Mouse (Mus musculus): ENCODE measurements at regions not wholly inside any gene's neighbourhood (a gene's known extent, or its start where the extent isn't known, plus 50 kb on each side); places are given as distances from the start of the nearest gene placed in this dataset.

DNA sequence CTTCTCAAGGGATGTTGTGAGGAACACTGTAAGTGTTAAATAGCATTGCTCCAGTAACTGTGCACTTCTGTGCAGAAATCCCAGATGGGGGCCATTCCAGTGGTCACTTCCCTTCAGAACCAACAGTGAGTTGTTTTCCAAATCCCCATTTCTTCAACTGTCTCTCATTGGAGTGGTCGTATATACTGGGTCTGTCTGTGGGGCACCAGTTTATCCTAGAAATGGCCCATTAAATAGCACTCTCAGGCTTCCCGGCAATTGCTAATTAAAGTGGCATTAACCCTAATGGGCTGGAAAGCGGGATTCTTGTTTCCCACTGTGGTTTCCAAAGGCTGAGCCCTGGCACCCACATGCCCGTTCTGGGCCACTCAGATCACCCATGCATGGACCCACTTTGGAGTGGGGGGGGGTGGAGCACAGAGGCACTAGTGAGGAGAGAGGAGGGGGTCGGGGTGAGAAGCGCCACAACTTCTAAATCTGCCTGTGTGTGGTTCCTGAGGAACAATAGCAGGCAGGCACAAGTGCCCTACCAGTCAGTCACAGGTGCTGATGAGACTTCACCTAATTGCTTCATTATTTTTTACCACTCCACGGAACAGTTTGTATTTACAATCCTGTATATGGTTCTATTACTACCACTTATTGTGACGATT, 78.1 kb downstream of the Fam204a start:
- Histone ChIP-seq H3K4me2 (ENCODE audit: low read depth, low read length) (no peak overlapping the region), H3K9ac (ENCODE audit: low read length) (no peak overlapping the region), H3K4me1 (ENCODE audit: control insufficient read depth, insufficient read depth, low read length) (no peaks in the 10 kb centered on the region), H3K27ac (ENCODE audit: low read length) (no peak overlapping the region), H3K4me3 (replicated peaks; ENCODE audit: low read length) (no peak overlapping the region), H3K36me3 (ENCODE audit: control insufficient read depth, insufficient read depth, low read length) (no peaks in the 10 kb centered on the region), H3K9me3 (replicated peaks; ENCODE audit: control insufficient read depth, low read length) (no peaks in the 10 kb centered on the region), H3K27me3 (ENCODE audit: control insufficient read depth, insufficient read depth, low read length) (peaks cover 24% of the 10 kb centered on the region)
- 58% methylated on average over 8 of the region's 8 CpGs for WGBS
- ATAC-seq (ENCODE audit: insufficient read depth, low FRiP score), result no peak

GRCm38 (mm10) chr19:60146451-60147190, 79.9 kb downstream of the Fam204a start:
- 45% methylated on average over 10 of the region's 10 CpGs for WGBS
- no peak for ATAC-seq (ENCODE audit: insufficient read depth, low FRiP score)
- Histone ChIP-seq H3K36me3 (ENCODE audit: control insufficient read depth, insufficient read depth, low read length) (no peaks in the 10 kb centered on the region), H3K27me3 (ENCODE audit: control insufficient read depth, insufficient read depth, low read length) (peaks cover 25% of the 10 kb centered on the region), H3K4me3 (replicated peaks; ENCODE audit: low read length) (no peak overlapping the region), H3K4me1 (ENCODE audit: control insufficient read depth, insufficient read depth, low read length) (no peaks in the 10 kb centered on the region), H3K9me3 (replicated peaks; ENCODE audit: control insufficient read depth, low read length) (no peaks in the 10 kb centered on the region), H3K9ac (ENCODE audit: low read length) (no peak overlapping the region), H3K27ac (ENCODE audit: low read length) (no peak overlapping the region), H3K4me2 (ENCODE audit: low read depth, low read length) (no peak overlapping the region)

DNA sequence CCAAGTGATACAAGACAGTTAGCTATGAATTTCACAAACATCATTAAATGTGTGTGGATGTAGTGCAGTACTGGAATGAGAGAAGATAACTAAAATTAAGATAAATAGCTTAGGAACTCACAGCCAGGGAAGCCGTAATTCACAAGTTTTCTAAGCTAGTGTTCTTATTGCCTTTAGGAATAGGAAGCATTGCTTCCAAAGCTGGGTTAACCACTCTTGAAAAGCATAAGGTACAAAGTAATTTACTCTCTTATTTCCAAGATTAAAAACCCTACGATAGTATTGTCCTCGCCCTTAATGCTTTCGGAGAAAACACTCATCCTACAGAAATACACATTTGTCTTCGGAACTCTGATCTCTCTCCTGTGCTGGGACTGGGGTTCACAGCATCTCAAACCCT, 81.3 kb downstream of the Fam204a start:
- no peaks in the 10 kb centered on the region for H3K9me3 ChIP-seq (replicated peaks; ENCODE audit: control insufficient read depth, low read length)
- H3K27ac ChIP-seq (ENCODE audit: low read length), result no peak overlapping the region
- no peak overlapping the region for H3K9ac ChIP-seq (ENCODE audit: low read length)
- 90% methylated on average over 5 of the region's 5 CpGs for WGBS
- H3K4me3 ChIP-seq (replicated peaks; ENCODE audit: low read length), result no peak overlapping the region
- no peak for ATAC-seq (ENCODE audit: insufficient read depth, low FRiP score)
- no peaks in the 10 kb centered on the region for H3K4me1 ChIP-seq (ENCODE audit: control insufficient read depth, insufficient read depth, low read length)
- no peak overlapping the region for H3K4me2 ChIP-seq (ENCODE audit: low read depth, low read length)
- H3K36me3 ChIP-seq (ENCODE audit: control insufficient read depth, insufficient read depth, low read length), result no peaks in the 10 kb centered on the region
- peaks cover 29% of the 10 kb centered on the region for H3K27me3 ChIP-seq (ENCODE audit: control insufficient read depth, insufficient read depth, low read length)

- Histone ChIP-seq H3K9me3 (replicated peaks; ENCODE audit: control insufficient read depth, low read length) (no peaks in the 10 kb centered on the region), H3K9ac (ENCODE audit: low read length) (peak overlapping the region; percentile 55), H3K4me3 (replicated peaks; ENCODE audit: low read length) (peak overlapping the region; percentile 32), H3K4me2 (ENCODE audit: low read depth, low read length) (peak overlapping the region; percentile 56), H3K4me1 (ENCODE audit: control insufficient read depth, insufficient read depth, low read length) (no peaks in the 10 kb centered on the region), H3K27ac (ENCODE audit: low read length) (no peak overlapping the region), H3K27me3 (ENCODE audit: control insufficient read depth, insufficient read depth, low read length) (peaks cover 29% of the 10 kb centered on the region), H3K36me3 (ENCODE audit: control insufficient read depth, insufficient read depth, low read length) (no peaks in the 10 kb centered on the region)
- ATAC-seq (ENCODE audit: insufficient read depth, low FRiP score), result 0 out of 2 replicates have a peak, but pooled peaks have one; percentile 66
- WGBS, result 5% methylated on average over 20 of the region's 20 CpGs
Measured at GRCm38 (mm10) chr19:60144336-60144989, 82.0 kb downstream of the Fam204a start.

DNA sequence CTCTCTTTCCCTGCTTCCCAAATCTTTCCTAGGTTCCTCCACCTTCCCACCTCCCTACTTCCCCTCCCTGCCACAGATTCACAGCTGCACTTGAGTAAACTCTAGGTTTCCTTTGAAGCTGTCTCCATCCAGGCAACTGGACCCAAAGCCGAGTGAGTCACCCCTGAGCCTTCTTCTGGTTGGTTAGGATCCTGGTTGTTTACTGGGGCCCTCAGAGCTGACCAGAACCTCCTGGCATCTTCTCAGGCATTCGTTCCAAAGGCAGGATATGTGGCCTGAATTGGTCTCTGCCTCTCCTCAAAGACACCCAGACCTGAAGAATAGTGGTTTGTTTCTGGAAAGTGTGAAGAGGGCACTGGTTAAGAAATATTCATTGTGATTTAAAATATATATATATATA, 87.6 kb downstream of the Fam204a start:
- WGBS, result 36% methylated on average over 2 of the region's 2 CpGs
- no peak overlapping the region for H3K4me2 ChIP-seq (ENCODE audit: low read depth, low read length)
- ATAC-seq (ENCODE audit: insufficient read depth, low FRiP score), result no peak
- H3K4me3 ChIP-seq (replicated peaks; ENCODE audit: low read length), result no peak overlapping the region
- H3K36me3 ChIP-seq (ENCODE audit: control insufficient read depth, insufficient read depth, low read length), result no peaks in the 10 kb centered on the region
- no peaks in the 10 kb centered on the region for H3K4me1 ChIP-seq (ENCODE audit: control insufficient read depth, insufficient read depth, low read length)
- H3K27me3 ChIP-seq (ENCODE audit: control insufficient read depth, insufficient read depth, low read length), result peaks cover 6% of the 10 kb centered on the region; the same call in 1 of the 2 replicates
- H3K9me3 ChIP-seq (replicated peaks; ENCODE audit: control insufficient read depth, low read length), result no peaks in the 10 kb centered on the region
- H3K27ac ChIP-seq (ENCODE audit: low read length), result no peak overlapping the region
- no peak overlapping the region for H3K9ac ChIP-seq (ENCODE audit: low read length)

GRCm38 (mm10) chr19:60136491-60136890, 90.0 kb downstream of the Fam204a start:
- no peak for ATAC-seq (ENCODE audit: insufficient read depth, low FRiP score)
- Histone ChIP-seq H3K4me3 (replicated peaks; ENCODE audit: low read length) (no peak overlapping the region), H3K27me3 (ENCODE audit: control insufficient read depth, insufficient read depth, low read length) (peaks cover 3% of the 10 kb centered on the region; the same call in 1 of the 2 replicates), H3K9ac (ENCODE audit: low read length) (no peak overlapping the region), H3K9me3 (replicated peaks; ENCODE audit: control insufficient read depth, low read length) (no peaks in the 10 kb centered on the region), H3K4me1 (ENCODE audit: control insufficient read depth, insufficient read depth, low read length) (no peaks in the 10 kb centered on the region), H3K27ac (ENCODE audit: low read length) (no peak overlapping the region), H3K4me2 (ENCODE audit: low read depth, low read length) (no peak overlapping the region), H3K36me3 (ENCODE audit: control insufficient read depth, insufficient read depth, low read length) (no peaks in the 10 kb centered on the region)
- 79% methylated on average over 1 of the region's 1 CpGs for WGBS

DNA sequence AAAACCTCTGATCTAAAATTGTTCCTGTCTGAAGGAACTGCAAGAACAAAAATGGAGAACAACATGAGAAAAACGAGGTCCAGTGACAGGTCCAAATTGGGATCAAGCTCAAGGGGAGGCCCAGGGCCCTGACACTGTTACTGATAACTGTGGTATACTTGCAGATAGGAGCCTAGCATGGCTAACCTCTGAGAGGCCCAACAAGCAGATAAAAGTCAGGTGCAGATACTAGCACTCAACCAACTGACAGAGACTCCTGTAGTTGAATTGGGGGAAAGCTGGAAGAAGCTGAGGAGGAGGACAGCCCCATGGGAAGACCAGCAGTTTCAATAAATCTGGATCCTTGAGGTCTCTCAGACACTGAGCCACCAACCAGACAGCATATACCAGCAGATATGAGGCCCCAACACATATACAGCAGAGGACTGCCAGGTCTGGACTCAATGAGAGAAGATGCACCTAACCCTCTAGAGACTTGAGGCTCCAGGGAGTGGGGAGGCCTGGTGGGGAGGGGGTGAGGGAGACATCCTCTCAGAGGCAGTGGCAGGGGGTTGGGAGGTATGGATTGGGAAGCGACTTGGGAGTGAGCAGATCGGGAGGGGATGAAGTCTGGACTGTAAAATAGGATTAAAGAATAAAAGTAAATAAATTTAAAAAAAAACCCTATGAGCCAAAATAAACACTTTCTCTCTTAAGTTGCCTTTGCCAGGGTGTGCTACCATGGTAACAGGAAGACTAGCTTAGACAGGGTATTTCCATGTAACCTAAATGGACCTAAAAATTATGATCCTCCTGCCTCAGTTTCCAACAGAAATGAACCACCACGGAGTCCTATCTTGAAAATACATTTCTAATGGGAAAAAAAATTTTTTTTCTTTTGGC, 91.8 kb downstream of the Fam204a start:
- 65% methylated on average over 4 of the region's 4 CpGs for WGBS
- H3K4me2 ChIP-seq (ENCODE audit: low read depth, low read length), result no peak overlapping the region
- no peak overlapping the region for H3K9ac ChIP-seq (ENCODE audit: low read length)
- no peak for ATAC-seq (ENCODE audit: insufficient read depth, low FRiP score)
- no peaks in the 10 kb centered on the region for H3K9me3 ChIP-seq (replicated peaks; ENCODE audit: control insufficient read depth, low read length)
- H3K4me1 ChIP-seq (ENCODE audit: control insufficient read depth, insufficient read depth, low read length), result no peaks in the 10 kb centered on the region
- H3K4me3 ChIP-seq (replicated peaks; ENCODE audit: low read length), result no peak overlapping the region
- H3K27ac ChIP-seq (ENCODE audit: low read length), result no peak overlapping the region
- H3K27me3 ChIP-seq (ENCODE audit: control insufficient read depth, insufficient read depth, low read length), result no peaks in the 10 kb centered on the region
- no peaks in the 10 kb centered on the region for H3K36me3 ChIP-seq (ENCODE audit: control insufficient read depth, insufficient read depth, low read length)

GRCm38 (mm10) chr19:60129635-60130034, 96.9 kb downstream of the Fam204a start:
- H3K4me2 ChIP-seq (ENCODE audit: low read depth, low read length), result no peak overlapping the region
- no peaks in the 10 kb centered on the region for H3K9me3 ChIP-seq (replicated peaks; ENCODE audit: control insufficient read depth, low read length)
- H3K27me3 ChIP-seq (ENCODE audit: control insufficient read depth, insufficient read depth, low read length), result no peaks in the 10 kb centered on the region
- no peak overlapping the region for H3K9ac ChIP-seq (ENCODE audit: low read length)
- no peaks in the 10 kb centered on the region for H3K36me3 ChIP-seq (ENCODE audit: control insufficient read depth, insufficient read depth, low read length)
- WGBS, result 85% methylated on average over 2 of the region's 2 CpGs
- H3K4me1 ChIP-seq (ENCODE audit: control insufficient read depth, insufficient read depth, low read length), result no peaks in the 10 kb centered on the region
- H3K4me3 ChIP-seq (replicated peaks; ENCODE audit: low read length), result no peak overlapping the region
- no peak overlapping the region for H3K27ac ChIP-seq (ENCODE audit: low read length)
- no peak for ATAC-seq (ENCODE audit: insufficient read depth, low FRiP score)
